Mouse (Mus musculus) CH12.LX (cell line): Measurements from ENCODE around the gene Lrrc28. TPM values are rescaled to one million over a fixed set of nuclear protein-coding genes. Genes with fewer than 3 reads are reported as not detected.
A peak's percentile ranks its signal among the peaks of the same experiment; 100 is the strongest.

Source experiments
- DNase-seq: peaks from one replicate; pipeline ENCODE4 v3.0.0-alpha.2; 2013; ENCODE audit errors: extremely low read depth
- H3K27ac ChIP-seq: 2 replicates; pipeline ENCODE4 v1.5.1; 2012; ENCODE audit warnings: low read depth, mild to moderate bottlenecking, control low read depth, moderate library complexity; ENCODE audit not compliant: insufficient read depth
- H3K27me3 ChIP-seq: replicated peaks from 2 replicates; pipeline ENCODE3; 2012; ENCODE audit warnings: inconsistent platforms
- H3K36me3 ChIP-seq, 2 experiments: replicated peaks in 1 of 2; 2 replicates each; pipeline versions ENCODE3 to v1.6.1; 2012; ENCODE audit warnings: inconsistent platforms in 1 of 2, low read length in 1 of 2, mild to moderate bottlenecking in 1 of 2, mixed read lengths in 1 of 2, moderate library complexity in 1 of 2; ENCODE audit not compliant: control insufficient read depth in 1 of 2, insufficient read depth in 1 of 2
- H3K4me1 ChIP-seq, 2 experiments: 2 replicates each; pipeline ENCODE4 v1.6.1; 2012; ENCODE audit warnings: inconsistent platforms in 1 of 2, moderate library complexity in 1 of 2; ENCODE audit not compliant: insufficient read depth in 2 of 2, control insufficient read depth in 1 of 2
- H3K4me2 ChIP-seq: 2 replicates; pipeline ENCODE4 v1.6.1; 2012; ENCODE audit warnings: low read depth, mild to moderate bottlenecking, control low read depth; ENCODE audit not compliant: poor library complexity, insufficient read depth, severe bottlenecking
- H3K4me3 ChIP-seq, 3 experiments: fragments of 150-350 bp in 1 of 3; sonication (generic) in 1 of 3; replicated peaks in 1 of 3; 2 replicates each; pipeline versions ENCODE3 to v1.5.1; 2011 to 2012; ENCODE audit warnings: low read depth in 2 of 3, low read length in 2 of 3, mild to moderate bottlenecking in 2 of 3, moderate library complexity in 2 of 3, control low read depth in 1 of 3, improper control_type of control experiment in 1 of 3, inconsistent platforms in 1 of 3, mixed read lengths in 1 of 3; ENCODE audit not compliant: poor library complexity in 1 of 3
- H3K79me2 ChIP-seq: replicated peaks from 2 replicates; pipeline ENCODE4 v1.6.1; 2012; ENCODE audit warnings: mild to moderate bottlenecking, moderate library complexity; ENCODE audit not compliant: control insufficient read depth, poor library complexity, insufficient read depth, severe bottlenecking; ENCODE audit errors: extremely low read depth
- H3K9ac ChIP-seq: 2 replicates; pipeline ENCODE4 v1.6.1; 2012; ENCODE audit warnings: low read depth, mild to moderate bottlenecking, control low read depth, moderate library complexity; ENCODE audit not compliant: insufficient read depth
- H3K9me3 ChIP-seq: replicated peaks from 2 replicates; pipeline ENCODE3; 2012; ENCODE audit warnings: low read length, inconsistent platforms, mixed read lengths
- BHLHE40 ChIP-seq: IDR thresholded peaks from 2 replicates; pipeline ENCODE4 v1.6.1; 2011; ENCODE audit warnings: mild to moderate bottlenecking, low read depth, low read length, improper control_type of control experiment
- CHD2 ChIP-seq: IDR thresholded peaks from 2 replicates; pipeline ENCODE4 v1.6.1; 2011; ENCODE audit warnings: low read length, improper control_type of control experiment
- CTCF ChIP-seq, 2 experiments: IDR thresholded peaks in 1 of 2; conservative IDR thresholded peaks in 1 of 2; 2 replicates each; pipeline ENCODE4 v1.5.1; 2011 to 2012; ENCODE audit warnings: low read depth in 2 of 2, low read length in 2 of 2, improper control_type of control experiment in 1 of 2, inconsistent platforms in 1 of 2, mild to moderate bottlenecking in 1 of 2, moderate library complexity in 1 of 2
- E2F4 ChIP-seq: IDR thresholded peaks from 2 replicates; pipeline ENCODE4 v1.6.1; 2011; ENCODE audit warnings: low read depth, low read length, improper control_type of control experiment; ENCODE audit not compliant: insufficient replicate concordance
- ELF1 ChIP-seq: IDR thresholded peaks from 2 replicates; pipeline ENCODE4 v1.6.1; 2014; ENCODE audit warnings: low read depth, mild to moderate bottlenecking, inconsistent platforms, low read length, improper control_type of control experiment
- EP300 ChIP-seq: IDR thresholded peaks from 2 replicates; pipeline ENCODE4 v1.6.1; 2011; ENCODE audit warnings: low read length, improper control_type of control experiment
- ETS1 ChIP-seq: conservative IDR thresholded peaks from 2 replicates; pipeline ENCODE4 v1.6.1; 2012; ENCODE audit warnings: low read depth, mild to moderate bottlenecking, inconsistent platforms, low read length, improper control_type of control experiment, moderate library complexity
- GABPA ChIP-seq: IDR thresholded peaks from 2 replicates; pipeline ENCODE4 v1.6.1; 2012; ENCODE audit warnings: low read depth, low read length, improper control_type of control experiment, inconsistent platforms; ENCODE audit not compliant: insufficient replicate concordance
- IRF4 ChIP-seq: IDR thresholded peaks from 2 replicates; pipeline ENCODE4 v1.6.1; 2014; ENCODE audit warnings: low read depth, mild to moderate bottlenecking, inconsistent platforms, low read length, improper control_type of control experiment
- JUN ChIP-seq: IDR thresholded peaks from 2 replicates; pipeline ENCODE4 v1.6.1; 2011; ENCODE audit warnings: low read depth, mild to moderate bottlenecking, low read length, improper control_type of control experiment, moderate library complexity; ENCODE audit not compliant: insufficient read depth
- KAT2A ChIP-seq: IDR thresholded peaks from 2 replicates; pipeline ENCODE4 v1.6.1; 2012; ENCODE audit warnings: low read length, improper control_type of control experiment, inconsistent platforms; ENCODE audit not compliant: insufficient replicate concordance
- MAFK ChIP-seq: IDR thresholded peaks from 2 replicates; pipeline ENCODE4 v1.6.1; 2011; ENCODE audit warnings: low read length, improper control_type of control experiment; ENCODE audit not compliant: insufficient replicate concordance
- MAX ChIP-seq: IDR thresholded peaks from 2 replicates; pipeline ENCODE4 v1.6.1; 2011; ENCODE audit warnings: low read length, improper control_type of control experiment
- MAZ ChIP-seq: IDR thresholded peaks from 2 replicates; pipeline ENCODE4 v1.6.1; 2012; ENCODE audit warnings: low read depth, mild to moderate bottlenecking, inconsistent platforms, low read length, improper control_type of control experiment, moderate library complexity
- MEF2A ChIP-seq: IDR thresholded peaks from 2 replicates; pipeline ENCODE4 v1.6.1; 2014; ENCODE audit warnings: low read depth, mild to moderate bottlenecking, inconsistent platforms, low read length, improper control_type of control experiment, borderline replicate concordance
- MXI1 ChIP-seq: IDR thresholded peaks from 2 replicates; pipeline ENCODE4 v1.6.1; 2011; ENCODE audit warnings: mild to moderate bottlenecking, low read depth, low read length, improper control_type of control experiment
- MYC ChIP-seq: IDR thresholded peaks from 2 replicates; pipeline ENCODE4 v1.6.1; 2011; ENCODE audit warnings: low read depth, mild to moderate bottlenecking, improper control_type of control experiment, low read length
- NELFE ChIP-seq: IDR thresholded peaks from 2 replicates; pipeline ENCODE4 v1.6.1; 2011; ENCODE audit warnings: low read depth, low read length, improper control_type of control experiment
- NRF1 ChIP-seq: IDR thresholded peaks from 2 replicates; pipeline ENCODE4 v1.6.1; 2014; ENCODE audit warnings: low read depth, mild to moderate bottlenecking, inconsistent platforms, low read length, improper control_type of control experiment, moderate library complexity
- PAX5 ChIP-seq: IDR thresholded peaks from 2 replicates; pipeline ENCODE4 v1.6.1; 2012; ENCODE audit warnings: low read length, inconsistent platforms, mixed read lengths
- RAD21 ChIP-seq: IDR thresholded peaks from 2 replicates; pipeline ENCODE4 v1.6.1; 2011; ENCODE audit warnings: low read depth, mild to moderate bottlenecking, low read length, improper control_type of control experiment, moderate library complexity
- RCOR1 ChIP-seq: conservative IDR thresholded peaks from 2 replicates; pipeline ENCODE4 v1.6.1; 2012; ENCODE audit warnings: low read depth, mild to moderate bottlenecking, inconsistent platforms, low read length, improper control_type of control experiment
- SIN3A ChIP-seq: IDR thresholded peaks from 2 replicates; pipeline ENCODE4 v1.6.1; 2012; ENCODE audit warnings: low read length, improper control_type of control experiment, inconsistent platforms
- SMC3 ChIP-seq: IDR thresholded peaks from 2 replicates; pipeline ENCODE4 v1.6.1; 2011; ENCODE audit warnings: low read depth, low read length, improper control_type of control experiment
- TBP ChIP-seq: conservative IDR thresholded peaks from 2 replicates; pipeline ENCODE4 v1.6.1; 2011; ENCODE audit warnings: low read depth, low read length, improper control_type of control experiment
- TCF12 ChIP-seq: IDR thresholded peaks from 2 replicates; pipeline ENCODE4 v1.6.1; 2014; ENCODE audit warnings: low read depth, mild to moderate bottlenecking, inconsistent platforms, low read length, improper control_type of control experiment
- UBTF ChIP-seq: IDR thresholded peaks from 2 replicates; pipeline ENCODE4 v1.6.1; 2012; ENCODE audit warnings: low read depth, mild to moderate bottlenecking, inconsistent platforms, low read length, improper control_type of control experiment, moderate library complexity
- USF1 ChIP-seq: IDR thresholded peaks from 2 replicates; pipeline ENCODE4 v1.6.1; 2014; ENCODE audit warnings: low read depth, mild to moderate bottlenecking, inconsistent platforms, low read length, improper control_type of control experiment
- USF2 ChIP-seq: conservative IDR thresholded peaks from 2 replicates; pipeline ENCODE4 v1.6.1; 2011; ENCODE audit warnings: low read depth, low read length, improper control_type of control experiment
- ZC3H11A ChIP-seq: IDR thresholded peaks from 2 replicates; pipeline ENCODE4 v1.6.1; 2012; ENCODE audit warnings: low read depth, mild to moderate bottlenecking, inconsistent platforms, low read length, improper control_type of control experiment
- ZNF384 ChIP-seq: IDR thresholded peaks from 2 replicates; pipeline ENCODE4 v1.6.1; 2012; ENCODE audit warnings: low read depth, low read length, improper control_type of control experiment, inconsistent platforms
- dilution Hi-C: fragments of 300-500 bp; cut with MboI; formaldehyde crosslinking; loops from 2 replicates; pipeline ENCODE4 v1.14.3; 2020; ENCODE audit warnings: low sequenced_read_pairs; ENCODE audit not compliant: extremely low pct_unique_long_range_greater_than_20kb, extremely low pct_ligation_motif_present
- in situ Hi-C: fragments of 300-500 bp; cut with MboI; formaldehyde crosslinking; loops from 3 replicates; pipeline ENCODE4 v1.14.3; 2019; ENCODE audit warnings: low sequenced_read_pairs, low pct_ligation_motif_present, low pct_unique_long_range_greater_than_20kb, mixed read lengths
- polyA plus RNA-seq: library from polyadenylated mRNA; unstranded; fragments of >175 nt; gene quantifications from 2 replicates; pipeline ENCODE4 v1.2.1, GENCODE M21; 2012; ENCODE audit warnings: low read depth; ENCODE audit not compliant: insufficient read length
- total RNA-seq, 2 experiments: library from RNA; depleted of rRNA; stranded (reverse); fragments of 300-350 nt in 1 of 2; fragments of >200 nt in 1 of 2; gene quantifications; 2 replicates each; pipeline ENCODE4 v1.2.3; 2012 to 2014

Gene Lrrc28
- total and polyA plus RNA-seq, 3 experiments, result 41.6 to 63.5 (median 59.2) TPM

- dilution Hi-C loops (no loop called here), in situ Hi-C loops (loop anchor here (25.0 kb wide), 1 partner anchor 263 kb away; no protein-coding TSS in a partner anchor)
- Histone ChIP-seq H3K4me1 (peaks cover 34 to 91% of the 10 kb centered on the region in 2 experiments), H3K27me3 (no peaks in the 10 kb centered on the region), H3K79me2 (no peaks in the 10 kb centered on the region), H3K9ac (no peak overlapping the region), H3K9me3 (no peaks in the 10 kb centered on the region), H3K4me3 (no peak overlapping the region), H3K36me3 (no peaks in the 10 kb centered on the region), H3K27ac (peak overlapping the region; percentile 54; the same call in 1 of the 2 replicates), H3K4me2 (no peak overlapping the region)
- peak; percentile 62 for TF ChIP-seq ETS1
- TF ChIP-seq MYC, result no peak
- TF ChIP-seq PAX5, result no peak
- peak; percentile 58; the same call in 1 of the 2 replicates for TF ChIP-seq MAX
- TF ChIP-seq EP300, result peak; percentile 79
- TF ChIP-seq MXI1, result no peak
- TF ChIP-seq ELF1, result no peak
- TF ChIP-seq CTCF (conservative IDR thresholded peaks at IDR 0.05 in 1 of 2, IDR thresholded peaks at IDR 0.05 in 1 of 2; ENCODE audit: low read depth in 2 of 2, low read length in 2 of 2), result peak in 1 of 2 experiments; percentile 40; a peak in 2 of 4 replicates
- TF ChIP-seq TBP, result 0 out of 2 replicates have a peak, but pooled peaks have one; percentile 34
- TF ChIP-seq ZC3H11A, result no peak
- TF ChIP-seq SMC3, result peak; percentile 56
- no peak for TF ChIP-seq E2F4
- peak; percentile 91 for TF ChIP-seq TCF12
- peak; percentile 54; the same call in 1 of the 2 replicates for TF ChIP-seq MEF2A
- TF ChIP-seq SIN3A, result no peak
- no peak for TF ChIP-seq MAZ
- TF ChIP-seq RAD21, result peak; percentile 56
- no peak for TF ChIP-seq CHD2
- TF ChIP-seq NRF1, result 0 out of 2 replicates have a peak, but pooled peaks have one; percentile 7
- peak; percentile 39; the same call in 1 of the 2 replicates for TF ChIP-seq IRF4
- no peak for TF ChIP-seq JUN
- TF ChIP-seq UBTF, result no peak
- no peak for TF ChIP-seq KAT2A
- no peak for TF ChIP-seq RCOR1
- peak; percentile 55; the same call in 1 of the 2 replicates for TF ChIP-seq BHLHE40
- TF ChIP-seq NELFE, result no peak
- TF ChIP-seq GABPA, result no peak
- no peak; the same call in 1 of the 2 replicates for TF ChIP-seq MAFK
- no peak for TF ChIP-seq USF2
- TF ChIP-seq USF1, result no peak
- no peak for TF ChIP-seq ZNF384
- DNase-seq, result peak; percentile 72
These were observed 144.8 kb downstream of the Lrrc28 start for GRCm38 (mm10) chr7:67500076-67500828.
